Mouse (Mus musculus): ENCODE measurements around the gene Rngtt. TPM values are rescaled to one million over a fixed set of nuclear protein-coding genes. Genes with fewer than 3 reads are reported as not detected.
"Not testable (repeated sequence)": the region's sequence is repeated elsewhere in the genome, so short reads cannot be mapped to it uniquely, and the experiment has no call there.

Rngtt gene
- polyA plus RNA-seq, 1 experiment from 2014 or later: 22.6 TPM

DNA sequence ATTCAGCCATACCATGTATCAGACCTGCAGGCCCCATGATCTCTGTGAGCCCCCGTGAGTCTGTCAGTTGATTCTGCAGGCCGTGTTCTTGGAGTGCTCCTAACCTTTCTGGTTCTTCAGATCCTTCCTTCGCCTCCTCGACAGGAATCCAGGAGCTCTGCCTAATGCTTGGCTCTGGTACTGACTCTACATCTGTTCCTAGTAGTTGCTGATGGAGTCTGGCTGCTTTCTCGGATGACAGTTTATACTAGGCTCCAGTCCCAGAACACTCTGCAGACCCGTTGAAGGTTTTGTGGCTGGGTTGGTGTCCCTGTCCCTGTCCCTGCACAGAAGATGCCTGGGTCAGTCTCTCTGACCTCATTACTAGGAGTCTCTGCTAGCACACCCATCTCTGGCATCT lies 131.8 kb downstream of the Rngtt start:
- Histone ChIP-seq H3K4me1 (replicated peaks; ENCODE audit: control insufficient read depth, insufficient read depth, low read length) (no peaks in the 10 kb centered on the region), H3K27me3 (replicated peaks; ENCODE audit: control insufficient read depth, insufficient read depth, low read length) (no peaks in the 10 kb centered on the region), H3K4me3 (ENCODE audit: low read depth, low read length) (no peak overlapping the region), H3K36me3 (ENCODE audit: control insufficient read depth, insufficient read depth, low read length) (no peaks in the 10 kb centered on the region), H3K9me3 (ENCODE audit: control insufficient read depth, low read length) (no peaks in the 10 kb centered on the region), H3K9ac (ENCODE audit: low read length) (no peak overlapping the region), H3K27ac (ENCODE audit: low read depth) (no peak overlapping the region), H3K4me2 (ENCODE audit: low read length) (no peak overlapping the region)
- ATAC-seq (replicated peaks; ENCODE audit: low FRiP score, low TSS enrichment, low read depth) (no peak), DNase-seq (ENCODE audit: low spot score) (no peak)
- 67% methylated on average over 6 of the region's 6 CpGs for WGBS

DNA sequence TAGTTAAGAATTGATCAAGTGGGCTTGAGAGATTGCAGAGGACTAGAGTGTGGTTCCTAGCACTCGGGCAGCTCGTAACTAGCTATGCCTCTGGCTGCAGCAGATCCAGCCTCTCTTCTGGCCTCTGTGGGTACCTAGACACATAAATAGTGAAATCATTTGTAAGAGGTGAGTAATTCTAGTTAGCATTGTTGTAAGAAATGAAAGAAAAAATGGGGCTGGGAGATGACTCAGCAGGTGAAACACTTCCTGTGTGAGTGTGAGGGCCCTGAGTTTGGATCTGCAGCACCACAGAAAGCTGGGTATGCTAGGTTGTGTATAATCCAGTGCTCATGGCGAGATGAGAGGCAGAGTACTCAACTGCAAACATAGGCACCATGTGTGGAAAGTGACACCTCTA lies 136.2 kb downstream of the Rngtt start:
- Histone ChIP-seq H3K4me3 (ENCODE audit: low read depth, low read length) (no peak overlapping the region), H3K9me3 (ENCODE audit: control insufficient read depth, low read length) (no peaks in the 10 kb centered on the region), H3K36me3 (ENCODE audit: control insufficient read depth, insufficient read depth, low read length) (no peaks in the 10 kb centered on the region), H3K27ac (ENCODE audit: low read depth) (no peak overlapping the region), H3K9ac (ENCODE audit: low read length) (no peak overlapping the region), H3K27me3 (replicated peaks; ENCODE audit: control insufficient read depth, insufficient read depth, low read length) (no peaks in the 10 kb centered on the region), H3K4me1 (replicated peaks; ENCODE audit: control insufficient read depth, insufficient read depth, low read length) (no peaks in the 10 kb centered on the region), H3K4me2 (ENCODE audit: low read length) (no peak overlapping the region)
- ATAC-seq (replicated peaks; ENCODE audit: low FRiP score, low TSS enrichment, low read depth) (no peak), DNase-seq (ENCODE audit: low spot score) (no peak)
- 88% methylated on average over 3 of the region's 3 CpGs for WGBS

DNA sequence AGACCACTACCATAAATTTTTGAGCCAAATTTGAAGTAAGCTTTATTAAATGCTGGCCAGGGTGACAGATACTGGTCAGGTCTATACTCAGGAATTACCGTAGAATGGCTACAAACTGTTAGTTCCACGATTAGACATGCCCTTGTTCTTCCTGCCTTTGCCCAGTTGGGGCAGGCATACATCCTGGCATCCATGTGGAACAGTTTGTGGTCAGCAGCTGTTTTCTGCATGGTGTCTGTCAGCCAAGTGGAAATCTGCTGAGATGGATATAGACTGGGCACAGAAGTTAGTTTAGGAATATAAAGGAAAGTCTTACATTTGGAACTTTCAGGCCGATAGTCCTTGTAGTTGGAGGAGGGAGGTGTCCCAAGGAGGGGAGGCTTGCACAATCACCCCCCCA lies 136.8 kb downstream of the Rngtt start:
- ATAC-seq (replicated peaks; ENCODE audit: low FRiP score, low TSS enrichment, low read depth): no peak
- no peak overlapping the region for H3K4me3 ChIP-seq (ENCODE audit: low read depth, low read length)
- H3K4me2 ChIP-seq (ENCODE audit: low read length): no peak overlapping the region
- H3K36me3 ChIP-seq (ENCODE audit: control insufficient read depth, insufficient read depth, low read length): no peaks in the 10 kb centered on the region
- H3K9me3 ChIP-seq (ENCODE audit: control insufficient read depth, low read length): no peaks in the 10 kb centered on the region
- H3K27ac ChIP-seq (ENCODE audit: low read depth): no peak overlapping the region
- no peak overlapping the region for H3K9ac ChIP-seq (ENCODE audit: low read length)
- 94% methylated on average over 3 of the region's 3 CpGs for WGBS
- no peaks in the 10 kb centered on the region for H3K27me3 ChIP-seq (replicated peaks; ENCODE audit: control insufficient read depth, insufficient read depth, low read length)
- no peaks in the 10 kb centered on the region for H3K4me1 ChIP-seq (replicated peaks; ENCODE audit: control insufficient read depth, insufficient read depth, low read length)
- no peak for DNase-seq (ENCODE audit: low spot score)

DNA sequence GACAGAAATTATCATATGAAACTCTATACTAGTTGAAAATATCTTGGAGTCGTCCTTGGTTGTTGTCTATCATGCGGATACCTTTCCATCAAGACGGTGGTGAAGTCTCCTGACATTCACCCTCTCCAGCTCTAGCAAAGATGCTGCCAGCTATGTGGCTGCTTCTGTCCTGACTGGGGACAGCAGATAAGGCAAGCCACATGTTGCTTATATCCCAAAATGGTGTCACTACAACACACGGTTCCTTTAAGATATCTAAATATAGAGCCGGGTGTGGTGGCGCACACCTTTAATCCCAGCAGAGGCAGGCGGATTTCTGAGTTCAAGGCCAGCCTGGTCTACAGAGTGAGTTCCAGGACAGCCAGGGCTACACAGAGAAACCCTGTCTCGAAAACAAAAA lies 140.2 kb downstream of the Rngtt start:
- not testable (repeated sequence) for H3K27me3 ChIP-seq (replicated peaks; ENCODE audit: control insufficient read depth, insufficient read depth, low read length); H3K9me3 ChIP-seq (ENCODE audit: control insufficient read depth, low read length); H3K9ac ChIP-seq (ENCODE audit: low read length); H3K4me2 ChIP-seq (ENCODE audit: low read length); ATAC-seq (replicated peaks; ENCODE audit: low FRiP score, low TSS enrichment, low read depth); H3K36me3 ChIP-seq (ENCODE audit: control insufficient read depth, insufficient read depth, low read length); DNase-seq (ENCODE audit: low spot score); H3K4me1 ChIP-seq (replicated peaks; ENCODE audit: control insufficient read depth, insufficient read depth, low read length); H3K27ac ChIP-seq (ENCODE audit: low read depth); H3K4me3 ChIP-seq (ENCODE audit: low read depth, low read length)
- WGBS: 87% methylated on average over 8 of the region's 8 CpGs

DNA sequence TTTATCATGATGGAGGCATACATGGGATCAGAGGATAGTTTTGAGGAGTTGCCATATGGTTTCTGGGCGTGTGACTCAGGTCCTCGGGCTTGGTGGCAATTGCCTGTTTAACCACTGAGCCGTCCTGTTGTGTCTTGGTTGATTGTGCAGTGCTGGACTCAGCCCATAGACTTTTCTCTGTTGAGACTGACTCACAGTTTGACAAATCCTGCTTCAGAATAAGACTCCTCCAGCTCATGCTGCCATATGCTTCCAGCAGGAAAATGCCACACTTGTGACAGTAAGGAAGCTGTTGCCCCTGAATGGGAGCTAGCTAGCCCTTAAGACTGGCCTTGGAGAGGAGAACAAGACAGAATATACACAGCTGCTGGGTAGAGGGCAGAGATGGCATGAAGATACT lies 149.7 kb downstream of the Rngtt start:
- DNase-seq (ENCODE audit: low spot score): no peak
- Histone ChIP-seq H3K27ac (ENCODE audit: low read depth) (no peak overlapping the region), H3K4me2 (ENCODE audit: low read length) (no peak overlapping the region), H3K27me3 (replicated peaks; ENCODE audit: control insufficient read depth, insufficient read depth, low read length) (no peaks in the 10 kb centered on the region), H3K36me3 (ENCODE audit: control insufficient read depth, insufficient read depth, low read length) (peaks cover 4% of the 10 kb centered on the region; the same call in 1 of the 2 replicates), H3K4me3 (ENCODE audit: low read depth, low read length) (no peak overlapping the region), H3K9me3 (ENCODE audit: control insufficient read depth, low read length) (no peaks in the 10 kb centered on the region), H3K4me1 (replicated peaks; ENCODE audit: control insufficient read depth, insufficient read depth, low read length) (no peaks in the 10 kb centered on the region), H3K9ac (ENCODE audit: low read length) (no peak overlapping the region)
- no peak for ATAC-seq (replicated peaks; ENCODE audit: low FRiP score, low TSS enrichment, low read depth)
- 98% methylated on average over 3 of the region's 3 CpGs for WGBS

DNA sequence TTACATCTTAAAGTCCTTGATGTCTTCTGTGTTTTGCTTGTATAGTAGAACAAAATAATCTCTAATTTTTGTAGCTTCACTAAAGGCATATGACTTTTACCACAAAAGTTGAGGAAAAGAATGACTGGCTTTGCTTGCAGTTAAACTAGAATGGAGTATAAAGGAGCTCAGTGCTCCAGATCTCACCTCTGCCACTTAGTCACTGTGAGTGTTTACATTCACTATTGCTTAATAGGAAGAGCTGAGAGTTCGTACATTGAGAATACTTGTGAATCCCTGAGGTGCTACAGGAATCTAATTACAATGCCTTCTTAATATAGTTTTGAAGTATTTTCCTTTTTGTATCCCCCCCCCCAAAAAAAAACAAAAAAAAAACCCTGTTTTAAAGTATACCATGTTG lies 154.3 kb downstream of the Rngtt start:
- no peak overlapping the region for H3K9ac ChIP-seq (ENCODE audit: low read length)
- no peak overlapping the region for H3K27ac ChIP-seq (ENCODE audit: low read depth)
- H3K9me3 ChIP-seq (ENCODE audit: control insufficient read depth, low read length): no peaks in the 10 kb centered on the region
- ATAC-seq (replicated peaks; ENCODE audit: low FRiP score, low TSS enrichment, low read depth): no peak
- no peaks in the 10 kb centered on the region for H3K4me1 ChIP-seq (replicated peaks; ENCODE audit: control insufficient read depth, insufficient read depth, low read length)
- H3K4me2 ChIP-seq (ENCODE audit: low read length): no peak overlapping the region
- no peak for DNase-seq (ENCODE audit: low spot score)
- no peak overlapping the region for H3K4me3 ChIP-seq (ENCODE audit: low read depth, low read length)
- no peaks in the 10 kb centered on the region for H3K27me3 ChIP-seq (replicated peaks; ENCODE audit: control insufficient read depth, insufficient read depth, low read length)
- 66% methylated on average over 1 of the region's 1 CpGs for WGBS
- peaks cover 3% of the 10 kb centered on the region; the same call in 1 of the 2 replicates for H3K36me3 ChIP-seq (ENCODE audit: control insufficient read depth, insufficient read depth, low read length)

DNA sequence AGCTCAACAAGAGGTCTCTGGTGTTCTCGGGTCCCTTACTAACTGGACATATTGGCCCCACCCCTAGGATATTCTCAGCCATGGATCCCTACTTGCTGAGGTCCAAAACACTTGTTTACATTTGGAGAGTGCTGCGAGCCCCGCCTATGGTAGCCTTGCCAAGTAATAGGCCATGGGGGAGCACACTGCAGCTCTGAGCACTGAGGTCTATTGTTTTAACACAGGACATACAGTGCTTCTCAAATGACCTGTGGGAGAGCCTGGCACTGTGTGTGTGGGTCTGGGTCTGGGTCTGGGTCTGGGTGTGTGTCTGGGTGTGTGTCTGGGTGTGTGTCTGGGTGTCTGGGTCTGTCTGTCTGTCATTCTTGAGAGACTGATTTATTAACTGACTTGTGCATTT lies 155.8 kb downstream of the Rngtt start:
- Histone ChIP-seq H3K9me3 (ENCODE audit: control insufficient read depth, low read length) (no peaks in the 10 kb centered on the region), H3K27ac (ENCODE audit: low read depth) (no peak overlapping the region), H3K4me1 (replicated peaks; ENCODE audit: control insufficient read depth, insufficient read depth, low read length) (no peaks in the 10 kb centered on the region), H3K36me3 (ENCODE audit: control insufficient read depth, insufficient read depth, low read length) (peaks cover 3% of the 10 kb centered on the region; the same call in 1 of the 2 replicates), H3K4me2 (ENCODE audit: low read length) (no peak overlapping the region), H3K9ac (ENCODE audit: low read length) (no peak overlapping the region), H3K4me3 (ENCODE audit: low read depth, low read length) (no peak overlapping the region), H3K27me3 (replicated peaks; ENCODE audit: control insufficient read depth, insufficient read depth, low read length) (no peaks in the 10 kb centered on the region)
- DNase-seq (ENCODE audit: low spot score) (no peak), ATAC-seq (replicated peaks; ENCODE audit: low FRiP score, low TSS enrichment, low read depth) (no peak)
- 91% methylated on average over 3 of the region's 3 CpGs for WGBS

DNA sequence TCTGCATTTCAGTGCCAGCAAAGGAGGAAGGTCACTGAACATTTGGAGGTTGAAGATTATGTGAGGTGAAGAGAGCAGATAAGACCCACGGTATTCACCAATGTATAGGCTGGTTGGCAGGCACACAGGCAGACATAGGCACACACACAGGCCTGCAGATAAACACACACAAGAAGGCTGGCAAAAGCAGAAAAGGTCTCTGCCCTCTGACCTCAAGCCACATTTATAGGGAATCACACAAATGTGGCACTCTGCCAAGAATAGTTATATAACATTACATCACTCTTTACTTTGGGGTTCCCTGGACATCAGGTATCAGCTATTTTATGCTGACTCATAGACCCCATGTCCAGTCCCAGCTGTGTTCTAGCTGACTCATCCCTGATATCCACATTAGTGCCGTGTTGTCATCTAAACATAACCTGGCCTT lies 156.9 kb downstream of the Rngtt start:
- Histone ChIP-seq H3K9ac (ENCODE audit: low read length) (no peak overlapping the region), H3K27me3 (replicated peaks; ENCODE audit: control insufficient read depth, insufficient read depth, low read length) (no peaks in the 10 kb centered on the region), H3K4me2 (ENCODE audit: low read length) (no peak overlapping the region), H3K36me3 (ENCODE audit: control insufficient read depth, insufficient read depth, low read length) (peaks cover 3% of the 10 kb centered on the region; the same call in 1 of the 2 replicates), H3K4me3 (ENCODE audit: low read depth, low read length) (no peak overlapping the region), H3K4me1 (replicated peaks; ENCODE audit: control insufficient read depth, insufficient read depth, low read length) (no peaks in the 10 kb centered on the region), H3K27ac (ENCODE audit: low read depth) (no peak overlapping the region), H3K9me3 (ENCODE audit: control insufficient read depth, low read length) (no peaks in the 10 kb centered on the region)
- ATAC-seq (replicated peaks; ENCODE audit: low FRiP score, low TSS enrichment, low read depth) (no peak), DNase-seq (ENCODE audit: low spot score) (no peak)
- WGBS: 66% methylated on average over 2 of the region's 2 CpGs

DNA sequence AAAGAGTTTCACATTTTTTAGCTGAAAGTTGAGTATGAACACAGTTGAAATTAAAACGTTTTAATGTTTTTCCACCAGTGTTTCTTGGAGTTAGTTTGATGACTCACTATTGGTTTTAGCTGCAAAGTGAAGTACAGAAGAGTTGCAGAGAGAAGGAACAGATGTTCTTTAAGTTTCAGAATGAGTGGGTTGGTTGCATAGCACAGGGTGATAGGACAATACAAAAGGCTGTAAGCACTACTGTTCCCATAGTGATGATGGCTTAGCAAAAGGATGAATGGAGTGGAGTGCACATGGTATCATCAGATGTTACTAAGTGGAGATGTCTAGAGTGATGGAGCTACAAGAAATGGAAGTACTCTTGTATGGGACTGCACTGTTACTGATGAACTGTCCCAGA lies 157.5 kb downstream of the Rngtt start:
- Histone ChIP-seq H3K4me2 (ENCODE audit: low read length) (no peak overlapping the region), H3K9me3 (ENCODE audit: control insufficient read depth, low read length) (no peaks in the 10 kb centered on the region), H3K27ac (ENCODE audit: low read depth) (no peak overlapping the region), H3K4me3 (ENCODE audit: low read depth, low read length) (no peak overlapping the region), H3K9ac (ENCODE audit: low read length) (no peak overlapping the region), H3K27me3 (replicated peaks; ENCODE audit: control insufficient read depth, insufficient read depth, low read length) (no peaks in the 10 kb centered on the region), H3K4me1 (replicated peaks; ENCODE audit: control insufficient read depth, insufficient read depth, low read length) (no peaks in the 10 kb centered on the region), H3K36me3 (ENCODE audit: control insufficient read depth, insufficient read depth, low read length) (peaks cover 3% of the 10 kb centered on the region; the same call in 1 of the 2 replicates)
- DNase-seq (ENCODE audit: low spot score) (no peak), ATAC-seq (replicated peaks; ENCODE audit: low FRiP score, low TSS enrichment, low read depth) (no peak)
- 69% methylated on average over 1 of the region's 1 CpGs for WGBS
